Mouse (Mus musculus) forebrain, postnatal 0 days (tissue): ENCODE measurements around the gene Zfp629. TPM values are rescaled to one million over a fixed set of nuclear protein-coding genes. Genes with fewer than 3 reads are reported as not detected.
"Not testable (repeated sequence)": the region's sequence is repeated elsewhere in the genome, so short reads cannot be mapped to it uniquely, and the experiment has no call there.

Source experiments
- ATAC-seq: fragments of 200-750 bp; cut with Nextera tagmentation; 2 replicates; pipeline ENCODE4 v1.8.0; 2017; ENCODE audit warnings: mild to moderate bottlenecking, moderate library complexity
- DNase-seq: peaks from one replicate; pipeline ENCODE4 v3.0.0-alpha.2; 2015
- H3K27ac ChIP-seq: fragments of 300-500 bp; sonication (generic); 2 replicates; pipeline ENCODE4 v1.5.1; 2014; ENCODE audit warnings: low read depth, mild to moderate bottlenecking, antibody characterized with exemption, low read length, moderate library complexity, mixed read lengths
- H3K27me3 ChIP-seq: fragments of 300-500 bp; sonication (generic); 2 replicates; pipeline ENCODE4 v1.6.1; 2014; ENCODE audit warnings: mild to moderate bottlenecking, low read length, mixed read lengths; ENCODE audit not compliant: insufficient read depth
- H3K36me3 ChIP-seq: fragments of 300-500 bp; sonication (generic); 2 replicates; pipeline ENCODE4 v1.6.1; 2014; ENCODE audit warnings: mild to moderate bottlenecking, moderate library complexity; ENCODE audit not compliant: insufficient read depth
- H3K4me1 ChIP-seq: fragments of 300-500 bp; sonication (generic); 2 replicates; pipeline ENCODE4 v1.6.1; 2014; ENCODE audit warnings: antibody characterized with exemption; ENCODE audit not compliant: insufficient read depth
- H3K4me2 ChIP-seq: fragments of 300-500 bp; sonication (generic); 2 replicates; pipeline ENCODE4 v1.6.1; 2014; ENCODE audit warnings: low read depth, mild to moderate bottlenecking, moderate library complexity
- H3K4me3 ChIP-seq: fragments of 300-500 bp; sonication (generic); 2 replicates; pipeline ENCODE4 v1.5.1; 2014; ENCODE audit warnings: low read depth, low read length, mixed read lengths
- H3K9ac ChIP-seq: fragments of 300-500 bp; sonication (generic); 2 replicates; pipeline ENCODE4 v1.6.1; 2014; ENCODE audit warnings: mild to moderate bottlenecking
- H3K9me3 ChIP-seq: fragments of 300-500 bp; sonication (generic); 2 replicates; pipeline ENCODE4 v1.6.1; 2016; ENCODE audit warnings: low read length
- CTCF ChIP-seq: sonication (generic); IDR thresholded peaks from 2 replicates; pipeline ENCODE4 v1.5.1; 2016; ENCODE audit warnings: antibody characterized with exemption, control low read depth, low read depth
- WGBS: fragments of 180-500 bp; shearing (Covaris S2); extraction: QIAGEN DNeasy Blood & Tissue Kit; methylation state at CpG from one replicate; pipeline ENCODE4 v1.1.7; 2014; 5-methylcytosine and 5-hydroxymethylcytosine counted together
- polyA plus RNA-seq: library from polyadenylated mRNA; unstranded; fragments of >200 nt; fragmentation: Nextera tagmentation; extraction: Ambion mirVana; gene quantifications from 2 replicates; pipeline ENCODE4 v1.2.1, GENCODE M21; 2015
- total RNA-seq: library from RNA; depleted of rRNA; stranded (reverse); fragments of >200 nt; gene quantifications from 2 replicates; pipeline ENCODE4 v1.2.3, GENCODE M21; 2014

The Zfp629 gene
- total and polyA plus RNA-seq, 2 experiments from 2014 or later = 9.6 to 35.7 TPM

- WGBS = 69% methylated on average over 2 of the region's 3 CpGs
- no peak overlapping the region for H3K9ac ChIP-seq
- no peaks in the 10 kb centered on the region for H3K36me3 ChIP-seq
- ATAC-seq = no peak
- H3K27ac ChIP-seq = no peak overlapping the region
- H3K9me3 ChIP-seq = no peaks in the 10 kb centered on the region
- H3K4me1 ChIP-seq = no peaks in the 10 kb centered on the region
- DNase-seq = no peak
- H3K27me3 ChIP-seq = no peaks in the 10 kb centered on the region
- TF ChIP-seq CTCF = no peak
- H3K4me2 ChIP-seq = no peak overlapping the region; the same call in 1 of the 2 replicates
- H3K4me3 ChIP-seq = no peak overlapping the region
These were observed 36.0 kb upstream of the Zfp629 start for GRCm38 (mm10) chr7:127651624-127652023.

- no peaks in the 10 kb centered on the region for H3K36me3 ChIP-seq
- no peaks in the 10 kb centered on the region for H3K27me3 ChIP-seq
- H3K4me1 ChIP-seq = no peaks in the 10 kb centered on the region
- DNase-seq (no peak), ATAC-seq (no peak)
- 83% methylated on average over 6 of the region's 6 CpGs for WGBS
- no peak overlapping the region for H3K27ac ChIP-seq
- H3K9me3 ChIP-seq = no peaks in the 10 kb centered on the region
- no peak overlapping the region for H3K4me2 ChIP-seq
- no peak for TF ChIP-seq CTCF
- H3K9ac ChIP-seq = no peak overlapping the region
- no peak overlapping the region for H3K4me3 ChIP-seq
These were observed 33.6 kb upstream of the Zfp629 start for GRCm38 (mm10) chr7:127649206-127649605.

- ATAC-seq = no peak
- no peak overlapping the region for H3K27ac ChIP-seq
- 86% methylated on average over 4 of the region's 4 CpGs for WGBS
- no peaks in the 10 kb centered on the region for H3K27me3 ChIP-seq
- no peak for DNase-seq
- H3K9me3 ChIP-seq = no peaks in the 10 kb centered on the region
- H3K4me3 ChIP-seq = no peak overlapping the region
- no peak overlapping the region for H3K9ac ChIP-seq
- TF ChIP-seq CTCF = no peak
- H3K4me2 ChIP-seq = no peak overlapping the region
- no peaks in the 10 kb centered on the region for H3K36me3 ChIP-seq
- no peaks in the 10 kb centered on the region for H3K4me1 ChIP-seq
These were observed 33.1 kb upstream of the Zfp629 start for GRCm38 (mm10) chr7:127648516-127649201.

- H3K4me2 ChIP-seq, DNase-seq, H3K9ac ChIP-seq, H3K4me1 ChIP-seq, H3K36me3 ChIP-seq, ATAC-seq, H3K27me3 ChIP-seq, H3K27ac ChIP-seq, H3K9me3 ChIP-seq, H3K4me3 ChIP-seq: not testable (repeated sequence)
- 93% methylated on average over 7 of the region's 7 CpGs for WGBS
These were observed 32.0 kb upstream of the Zfp629 start for GRCm38 (mm10) chr7:127647576-127647975.

GRCm38 (mm10) chr7:127646363-127646762 is 30.8 kb upstream of the Zfp629 start:
- H3K27me3 ChIP-seq = no peaks in the 10 kb centered on the region
- ATAC-seq (no peak), DNase-seq (no peak)
- no peaks in the 10 kb centered on the region for H3K9me3 ChIP-seq
- H3K4me2 ChIP-seq = no peak overlapping the region
- no peak overlapping the region for H3K4me3 ChIP-seq
- H3K4me1 ChIP-seq = no peaks in the 10 kb centered on the region
- H3K9ac ChIP-seq = no peak overlapping the region
- no peak overlapping the region for H3K27ac ChIP-seq
- WGBS = 82% methylated on average over 4 of the region's 4 CpGs
- H3K36me3 ChIP-seq = no peaks in the 10 kb centered on the region
- TF ChIP-seq CTCF = no peak

- Histone ChIP-seq H3K36me3 (no peaks in the 10 kb centered on the region), H3K4me3 (no peak overlapping the region), H3K9me3 (no peaks in the 10 kb centered on the region), H3K27ac (no peak overlapping the region), H3K27me3 (no peaks in the 10 kb centered on the region), H3K4me1 (no peaks in the 10 kb centered on the region), H3K4me2 (no peak overlapping the region), H3K9ac (no peak overlapping the region)
- WGBS = 64% methylated on average over 4 of the region's 4 CpGs
- DNase-seq (no peak), ATAC-seq (no peak)
- no peak for TF ChIP-seq CTCF
These were observed 26.7 kb upstream of the Zfp629 start for GRCm38 (mm10) chr7:127642254-127642653.

- no peak for ATAC-seq
These were observed 25.7 kb upstream of the Zfp629 start for GRCm38 (mm10) chr7:127641260-127641659.

More at GRCm38 (mm10) chr7:127641260-127641659, 25.7 kb upstream of the Zfp629 start:
- Histone ChIP-seq H3K9me3 (no peaks in the 10 kb centered on the region), H3K27me3 (no peaks in the 10 kb centered on the region), H3K4me1 (no peaks in the 10 kb centered on the region), H3K4me2 (no peak overlapping the region), H3K27ac (no peak overlapping the region), H3K9ac (no peak overlapping the region; the same call in 1 of the 2 replicates), H3K36me3 (no peaks in the 10 kb centered on the region), H3K4me3 (no peak overlapping the region)
- TF ChIP-seq CTCF = no peak
- no peak for DNase-seq
- WGBS = 36% methylated on average over 4 of the region's 4 CpGs
